Mouse (Mus musculus): ENCODE measurements around the gene Cdsn. TPM values are rescaled to one million over a fixed set of nuclear protein-coding genes. Genes with fewer than 3 reads are reported as not detected.

Cdsn gene
- polyA plus RNA-seq, 1 experiment from 2014 or later: 0.20 TPM

DNA sequence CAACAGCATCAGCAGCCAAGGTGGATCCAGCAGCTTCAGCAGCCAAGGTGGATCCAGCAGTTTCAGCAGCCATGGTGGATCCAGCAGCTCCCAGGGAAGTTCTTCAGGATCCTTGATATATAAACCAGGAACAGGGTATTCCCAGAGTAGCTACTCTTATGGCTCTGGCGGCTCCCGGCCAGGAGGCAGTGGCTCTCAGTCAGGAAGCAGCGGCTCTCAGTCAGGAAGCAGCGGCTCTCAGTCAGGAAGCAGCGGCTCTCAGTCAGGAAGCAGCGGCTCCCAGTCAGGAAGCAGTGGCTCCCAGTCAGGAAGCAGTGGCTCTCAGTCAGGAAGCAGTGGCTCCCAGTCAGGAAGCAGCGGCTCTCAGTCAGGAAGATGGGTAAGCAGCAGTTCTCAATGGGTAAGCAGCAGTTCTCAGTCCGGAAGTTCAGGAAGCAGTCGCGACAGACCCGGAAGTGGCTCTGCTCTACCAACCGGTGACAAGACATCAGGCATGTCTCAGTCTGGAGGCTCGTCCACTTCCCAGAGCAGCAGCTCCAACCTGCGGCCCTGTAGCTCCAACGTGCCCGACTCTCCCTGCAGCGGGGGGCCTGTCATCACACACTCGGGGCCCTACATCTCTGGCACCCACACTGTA is 3.0 kb downstream of the Cdsn start:
- DNase-seq (ENCODE audit: low spot score) (no peak), ATAC-seq (ENCODE audit: low FRiP score) (no peak)
- no peak overlapping the region for H3K27ac ChIP-seq (ENCODE audit: low read depth, low read length)
- H3K9me3 ChIP-seq (ENCODE audit: control insufficient read depth, low read length): no peaks in the 10 kb centered on the region
- H3K27me3 ChIP-seq (ENCODE audit: control insufficient read depth, insufficient read depth, low read length): no peaks in the 10 kb centered on the region
- H3K9ac ChIP-seq (ENCODE audit: low read depth, low read length): no peak overlapping the region
- no peaks in the 10 kb centered on the region for H3K36me3 ChIP-seq (ENCODE audit: control insufficient read depth, insufficient read depth, low read length)
- WGBS: 92% methylated on average over 18 of the region's 18 CpGs
- H3K4me1 ChIP-seq (replicated peaks; ENCODE audit: control insufficient read depth, insufficient read depth, low read length): no peaks in the 10 kb centered on the region
- H3K4me3 ChIP-seq (ENCODE audit: low read depth, low read length): no peak overlapping the region
- H3K4me2 ChIP-seq (replicated peaks; ENCODE audit: low read depth, low read length): no peak overlapping the region

DNA sequence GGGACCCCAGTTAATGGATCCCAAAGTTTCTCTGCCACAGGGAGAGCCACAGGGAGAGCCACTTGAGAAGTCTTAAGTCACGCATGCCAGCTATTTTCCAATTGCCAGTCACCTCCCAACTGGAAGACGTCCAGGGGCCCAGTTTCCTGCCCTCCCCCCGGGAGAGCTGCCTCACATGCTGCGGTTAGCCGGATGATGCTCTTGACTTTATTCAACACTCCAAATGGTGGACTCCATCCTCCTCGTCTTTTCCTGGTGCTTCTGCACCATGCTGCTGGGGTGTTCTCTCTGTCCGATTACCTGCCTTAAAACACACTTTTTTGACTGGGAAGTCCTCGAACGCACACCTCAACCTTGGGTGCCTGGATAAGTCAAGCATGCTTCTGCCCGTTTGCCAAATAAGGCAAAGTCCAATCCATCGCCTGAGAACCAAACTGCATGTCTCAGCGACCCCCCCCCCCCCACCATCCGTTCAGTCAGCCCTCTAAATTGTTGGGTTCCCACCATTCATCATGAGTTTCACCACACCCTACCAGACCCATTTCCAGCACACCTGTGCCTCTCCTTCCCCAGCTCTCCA is 4.3 kb downstream of the Cdsn start:
- Histone ChIP-seq H3K27me3 (ENCODE audit: control insufficient read depth, insufficient read depth, low read length) (no peaks in the 10 kb centered on the region), H3K9ac (ENCODE audit: low read depth, low read length) (no peak overlapping the region), H3K36me3 (ENCODE audit: control insufficient read depth, insufficient read depth, low read length) (no peaks in the 10 kb centered on the region), H3K9me3 (ENCODE audit: control insufficient read depth, low read length) (no peaks in the 10 kb centered on the region), H3K27ac (ENCODE audit: low read depth, low read length) (no peak overlapping the region), H3K4me3 (ENCODE audit: low read depth, low read length) (no peak overlapping the region), H3K4me2 (replicated peaks; ENCODE audit: low read depth, low read length) (no peak overlapping the region), H3K4me1 (replicated peaks; ENCODE audit: control insufficient read depth, insufficient read depth, low read length) (no peaks in the 10 kb centered on the region)
- no peak for DNase-seq (ENCODE audit: low spot score)
- 87% methylated on average over 13 of the region's 13 CpGs for WGBS
- no peak for ATAC-seq (ENCODE audit: low FRiP score)

DNA sequence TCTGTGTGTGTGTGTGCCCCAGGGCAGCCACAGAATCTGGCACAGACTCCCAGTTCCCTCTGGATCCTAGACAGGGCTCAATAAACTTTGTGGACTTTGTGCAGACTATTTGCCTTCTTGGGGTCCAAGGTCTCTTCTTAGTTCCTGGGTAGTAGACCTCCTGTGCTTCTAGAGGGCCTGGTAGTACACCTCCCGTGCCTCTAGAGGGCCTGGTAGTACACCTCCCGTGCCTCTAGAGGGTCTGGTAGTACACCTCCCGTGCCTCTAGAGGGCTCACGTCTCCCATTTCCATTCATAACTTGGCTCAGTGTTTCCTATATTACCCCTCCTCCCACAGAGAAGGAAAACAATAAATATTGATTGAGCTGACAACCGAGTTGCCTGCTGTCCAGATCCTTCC is 4.9 kb downstream of the Cdsn start:
- Histone ChIP-seq H3K36me3 (ENCODE audit: control insufficient read depth, insufficient read depth, low read length) (no peaks in the 10 kb centered on the region), H3K27me3 (ENCODE audit: control insufficient read depth, insufficient read depth, low read length) (no peaks in the 10 kb centered on the region), H3K27ac (ENCODE audit: low read depth, low read length) (no peak overlapping the region), H3K4me3 (ENCODE audit: low read depth, low read length) (no peak overlapping the region), H3K4me1 (replicated peaks; ENCODE audit: control insufficient read depth, insufficient read depth, low read length) (no peaks in the 10 kb centered on the region), H3K4me2 (replicated peaks; ENCODE audit: low read depth, low read length) (no peak overlapping the region), H3K9ac (ENCODE audit: low read depth, low read length) (no peak overlapping the region), H3K9me3 (ENCODE audit: control insufficient read depth, low read length) (no peaks in the 10 kb centered on the region)
- ATAC-seq (ENCODE audit: low FRiP score): no peak
- peak; percentile 72 for DNase-seq (ENCODE audit: low spot score)
- WGBS: 32% methylated on average over 5 of the region's 5 CpGs

DNA sequence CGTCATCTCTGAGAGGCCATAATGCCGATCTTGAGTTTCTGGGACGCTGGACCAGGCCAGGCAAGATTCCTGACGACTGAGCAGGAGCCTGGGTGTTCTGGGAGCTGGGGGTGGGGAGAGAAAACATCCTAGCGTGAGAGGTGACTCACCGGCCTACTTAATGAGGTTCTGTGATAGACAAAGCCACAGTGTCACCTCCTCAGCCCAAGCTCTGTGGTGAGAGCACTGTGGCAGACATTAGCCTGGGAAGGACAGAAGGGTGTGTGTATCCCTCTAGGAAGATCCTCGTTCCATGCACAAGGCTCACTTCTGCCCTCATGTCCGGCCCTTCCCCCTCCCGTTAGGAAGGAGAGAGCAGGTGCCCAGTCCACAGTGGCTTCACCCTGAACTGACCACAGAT is 5.4 kb downstream of the Cdsn start:
- Histone ChIP-seq H3K4me3 (ENCODE audit: low read depth, low read length) (no peak overlapping the region), H3K27ac (ENCODE audit: low read depth, low read length) (no peak overlapping the region), H3K4me2 (replicated peaks; ENCODE audit: low read depth, low read length) (no peak overlapping the region), H3K36me3 (ENCODE audit: control insufficient read depth, insufficient read depth, low read length) (no peaks in the 10 kb centered on the region), H3K4me1 (replicated peaks; ENCODE audit: control insufficient read depth, insufficient read depth, low read length) (no peaks in the 10 kb centered on the region), H3K27me3 (ENCODE audit: control insufficient read depth, insufficient read depth, low read length) (no peaks in the 10 kb centered on the region), H3K9me3 (ENCODE audit: control insufficient read depth, low read length) (no peaks in the 10 kb centered on the region), H3K9ac (ENCODE audit: low read depth, low read length) (no peak overlapping the region)
- WGBS: 83% methylated on average over 9 of the region's 9 CpGs
- DNase-seq (ENCODE audit: low spot score) (no peak), ATAC-seq (ENCODE audit: low FRiP score) (0 out of 2 replicates have a peak, but pooled peaks have one; percentile 12)

DNA sequence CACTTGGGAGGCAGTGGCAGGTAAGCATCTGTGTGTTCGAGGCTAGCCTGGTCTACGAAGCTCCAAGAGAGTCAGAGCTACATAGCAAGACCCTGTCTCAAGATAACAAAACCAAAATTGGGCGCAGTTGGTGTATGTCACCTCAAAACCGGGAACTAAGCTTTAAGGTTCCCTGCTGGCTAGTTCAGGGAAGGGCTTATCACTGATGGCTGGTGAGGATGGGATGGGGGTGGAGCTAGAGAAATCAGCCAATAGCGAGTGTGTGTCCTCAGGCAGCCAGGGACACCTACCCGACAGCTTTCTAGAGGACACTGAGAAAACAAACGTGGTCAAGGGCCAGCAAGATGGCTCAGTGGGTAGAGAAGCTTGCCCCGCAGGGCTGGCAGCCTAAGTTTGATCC is 6.3 kb downstream of the Cdsn start:
- DNase-seq (ENCODE audit: low spot score): no peak
- no peak overlapping the region for H3K27ac ChIP-seq (ENCODE audit: low read depth, low read length)
- H3K36me3 ChIP-seq (ENCODE audit: control insufficient read depth, insufficient read depth, low read length): no peaks in the 10 kb centered on the region
- no peak overlapping the region for H3K4me2 ChIP-seq (replicated peaks; ENCODE audit: low read depth, low read length)
- ATAC-seq (ENCODE audit: low FRiP score): no peak
- H3K9me3 ChIP-seq (ENCODE audit: control insufficient read depth, low read length): no peaks in the 10 kb centered on the region
- no peaks in the 10 kb centered on the region for H3K4me1 ChIP-seq (replicated peaks; ENCODE audit: control insufficient read depth, insufficient read depth, low read length)
- H3K9ac ChIP-seq (ENCODE audit: low read depth, low read length): no peak overlapping the region
- WGBS: 56% methylated on average over 8 of the region's 8 CpGs
- H3K4me3 ChIP-seq (ENCODE audit: low read depth, low read length): no peak overlapping the region
- no peaks in the 10 kb centered on the region for H3K27me3 ChIP-seq (ENCODE audit: control insufficient read depth, insufficient read depth, low read length)

DNA sequence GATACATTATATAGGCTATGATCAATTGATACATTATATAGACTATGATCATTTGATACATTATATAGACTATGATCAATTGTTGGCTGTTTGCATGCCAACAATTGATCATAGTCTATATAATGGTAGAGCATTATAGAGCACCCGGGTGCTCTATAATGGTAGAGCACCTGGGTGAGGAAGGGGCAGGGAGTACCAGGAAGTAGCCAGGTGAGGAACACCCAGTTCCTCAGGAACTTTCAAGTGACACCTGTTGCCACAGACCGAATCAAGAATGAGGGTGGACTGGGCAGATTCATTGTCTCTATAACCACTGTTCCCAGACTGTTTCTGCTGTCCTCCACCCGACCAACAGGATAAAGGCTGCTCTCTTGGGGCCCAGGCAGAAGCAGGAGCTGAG is 15.2 kb downstream of the Cdsn start, which contains the start of gene 2300002M23Rik:
TSS of gene 2300002M23Rik (plus strand) at position 301 of the 400 bp plus-strand sequence.
- Histone ChIP-seq H3K4me2 (replicated peaks; ENCODE audit: low read depth, low read length) (no peak within 1 kb of the TSS), H3K4me3 (ENCODE audit: low read depth, low read length) (no peak within 1 kb of the TSS), H3K9ac (ENCODE audit: low read depth, low read length) (no peak within 1 kb of the TSS), H3K4me1 (replicated peaks; ENCODE audit: control insufficient read depth, insufficient read depth, low read length) (peaks cover 9% of the 10 kb centered on the region; the same call in 1 of the 2 replicates), H3K27ac (ENCODE audit: low read depth, low read length) (peak within 1 kb of the TSS; percentile 13; the same call in 1 of the 2 replicates), H3K9me3 (ENCODE audit: control insufficient read depth, low read length) (no peaks in the 10 kb centered on the region), H3K36me3 (ENCODE audit: control insufficient read depth, insufficient read depth, low read length) (no peaks in the 10 kb centered on the region), H3K27me3 (ENCODE audit: control insufficient read depth, insufficient read depth, low read length) (peaks cover 9% of the 10 kb centered on the region; the same call in 1 of the 2 replicates)
- 65% methylated on average over 3 of the region's 3 CpGs for WGBS
- no peak for DNase-seq (ENCODE audit: low spot score)
- ATAC-seq (ENCODE audit: low FRiP score): no peak

DNA sequence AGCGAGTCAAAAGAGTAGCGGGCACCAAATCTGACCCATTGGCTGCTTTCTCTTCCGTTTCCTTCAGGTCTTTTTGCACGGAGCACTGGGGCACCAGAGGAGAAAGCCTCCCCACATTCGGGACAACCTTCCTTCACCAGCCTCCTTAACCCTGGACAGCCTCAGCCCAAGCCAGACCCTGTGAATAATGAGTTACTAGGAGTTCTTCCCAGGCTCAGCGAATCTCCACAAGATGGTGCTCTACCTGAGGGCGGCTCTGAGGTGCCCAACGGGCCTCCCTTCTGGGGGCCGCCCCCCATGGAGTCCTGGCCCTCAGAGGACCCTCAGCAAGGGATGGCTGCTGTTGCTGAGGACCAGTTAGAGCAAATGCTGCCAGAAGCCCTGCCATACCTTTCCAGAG is 15.8 kb downstream of the Cdsn start:
- no peak overlapping the region for H3K4me3 ChIP-seq (ENCODE audit: low read depth, low read length)
- no peaks in the 10 kb centered on the region for H3K36me3 ChIP-seq (ENCODE audit: control insufficient read depth, insufficient read depth, low read length)
- H3K9ac ChIP-seq (ENCODE audit: low read depth, low read length): no peak overlapping the region
- H3K27ac ChIP-seq (ENCODE audit: low read depth, low read length): peak overlapping the region; percentile 13; the same call in 1 of the 2 replicates
- H3K4me2 ChIP-seq (replicated peaks; ENCODE audit: low read depth, low read length): no peak overlapping the region
- peaks cover 9% of the 10 kb centered on the region; the same call in 1 of the 2 replicates for H3K27me3 ChIP-seq (ENCODE audit: control insufficient read depth, insufficient read depth, low read length)
- no peak for ATAC-seq (ENCODE audit: low FRiP score)
- H3K4me1 ChIP-seq (replicated peaks; ENCODE audit: control insufficient read depth, insufficient read depth, low read length): peaks cover 9% of the 10 kb centered on the region; the same call in 1 of the 2 replicates
- DNase-seq (ENCODE audit: low spot score): no peak
- no peaks in the 10 kb centered on the region for H3K9me3 ChIP-seq (ENCODE audit: control insufficient read depth, low read length)
- 20% methylated on average over 9 of the region's 9 CpGs for WGBS

DNA sequence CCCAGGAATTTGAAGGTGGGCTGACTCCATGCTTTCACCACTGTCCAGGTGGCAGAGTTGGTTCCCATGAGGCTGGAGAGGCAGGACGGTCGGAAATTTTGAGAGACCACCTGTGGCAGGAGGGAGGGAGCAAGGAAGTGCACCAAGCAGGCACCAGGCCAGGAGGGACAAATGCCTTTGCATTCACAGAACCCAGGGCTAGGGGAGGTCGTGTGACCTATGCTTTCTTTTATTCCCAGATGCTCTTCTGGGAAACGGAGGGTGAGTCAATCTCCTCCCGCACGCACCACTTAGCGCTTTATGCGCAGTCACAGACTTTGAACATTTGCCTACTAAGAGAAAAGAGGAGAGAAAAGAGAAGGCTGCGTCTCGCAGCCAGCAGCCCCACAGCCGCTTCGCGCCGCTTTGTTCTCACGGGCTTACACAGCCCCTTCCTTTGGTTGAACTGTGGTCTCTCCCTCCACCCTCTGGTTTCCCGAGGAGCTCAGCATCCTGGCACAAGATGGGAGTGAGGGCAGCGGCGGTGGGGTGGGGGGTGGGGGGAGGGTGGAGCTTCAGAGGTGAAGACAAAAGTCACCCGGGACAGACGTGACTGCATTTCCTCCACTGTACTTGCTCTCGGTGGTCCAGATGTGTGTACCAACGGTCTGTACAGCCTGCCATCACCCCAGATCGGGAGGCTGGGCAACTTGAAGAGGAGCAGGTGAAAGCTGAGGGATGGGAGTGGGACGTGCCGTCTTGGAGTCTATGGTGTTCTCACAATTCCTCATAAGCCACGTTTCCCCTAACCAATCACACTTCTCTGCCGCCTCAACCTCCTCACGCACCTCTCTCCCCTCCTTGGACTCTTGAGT is 17.4 kb downstream of the Cdsn start:
- peaks cover 9% of the 10 kb centered on the region; the same call in 1 of the 2 replicates for H3K4me1 ChIP-seq (replicated peaks; ENCODE audit: control insufficient read depth, insufficient read depth, low read length)
- no peak overlapping the region for H3K27ac ChIP-seq (ENCODE audit: low read depth, low read length)
- H3K27me3 ChIP-seq (ENCODE audit: control insufficient read depth, insufficient read depth, low read length): peaks cover 9% of the 10 kb centered on the region; the same call in 1 of the 2 replicates
- 0 out of 2 replicates have a peak overlapping the region, but pooled peaks have one; percentile 31 for H3K9ac ChIP-seq (ENCODE audit: low read depth, low read length)
- H3K4me2 ChIP-seq (replicated peaks; ENCODE audit: low read depth, low read length): peak overlapping the region; percentile 50
- no peaks in the 10 kb centered on the region for H3K9me3 ChIP-seq (ENCODE audit: control insufficient read depth, low read length)
- peak; percentile 51 for DNase-seq (ENCODE audit: low spot score)
- H3K36me3 ChIP-seq (ENCODE audit: control insufficient read depth, insufficient read depth, low read length): no peaks in the 10 kb centered on the region
- peak overlapping the region; percentile 21; the same call in 1 of the 2 replicates for H3K4me3 ChIP-seq (ENCODE audit: low read depth, low read length)
- 4% methylated on average over 28 of the region's 28 CpGs for WGBS
- ATAC-seq (ENCODE audit: low FRiP score): peak; percentile 51; the same call in 1 of the 2 replicates

Measured in hindbrain, embryonic 11.5 days (tissue).